Mouse (Mus musculus) liver, postnatal 0 days (tissue): ENCODE measurements around the gene Klc2.

Source experiments
- CTCF ChIP-seq: sonication (generic); IDR thresholded peaks from 2 replicates; pipeline ENCODE4 v1.5.1; 2016; ENCODE audit warnings: antibody characterized with exemption, low read depth
- EP300 ChIP-seq: IDR thresholded peaks from 2 replicates; pipeline ENCODE4 v1.6.1; 2016; ENCODE audit warnings: antibody characterized with exemption, low read depth, mild to moderate bottlenecking

- TF ChIP-seq CTCF (no peak), EP300 (no peak)
These were observed 22.4 kb downstream of the Klc2 start for GRCm38 (mm10) chr19:5095887-5096474.
